Mouse (Mus musculus) heart, postnatal 14 days (tissue): ENCODE data around the gene Esp34. TPM values are rescaled to one million over a fixed set of nuclear protein-coding genes. Genes with fewer than 3 reads are reported as not detected.

Experiments used
- DNase-seq, 2 experiments: peaks; one replicate each; pipeline ENCODE4 v3.0.0; 2021 to 2022
- intact Hi-C: fragments of 180-260 bp; cut with DNase I; formaldehyde crosslinking; loops from one replicate; pipeline ENCODE4 v1.15.1; 2025
- long read RNA-seq, 2 experiments: library from polyadenylated mRNA; stranded (forward); transcript quantifications; one replicate each; pipeline ENCODE4 v2.0.0; 2021
- total RNA-seq, 2 experiments: library from RNA; stranded (reverse); gene quantifications; 2 replicates each; pipeline ENCODE4 v1.2.3; 2021

Esp34 gene
- total RNA-seq: not detected
- long read RNA-seq, experiment 1: 0 reads
- long read RNA-seq, experiment 2: 0 reads

GRCm38 (mm10) chr17:38553892-38554291, at the start of gene Esp34:
TSS of gene Esp34 (plus strand) at chr17:38554192.
- intact Hi-C loops: no loop called here
- no peak for DNase-seq

- intact Hi-C loops: no loop called here
- no peak for DNase-seq
Observed at GRCm38 (mm10) chr17:38562527-38562926, 8.5 kb downstream of the Esp34 start.

Other genes with a start within 250 kb of the Esp34 start
- gene Olfr137, start 246.6 kb upstream of the Esp34 start, total RNA-seq: not detected
- not detected for gene Olfr136, start 224.4 kb upstream of the Esp34 start, total RNA-seq
- not detected for gene Esp36, start 134.0 kb upstream of the Esp34 start, total RNA-seq
- not detected for gene Esp31, start 85.3 kb downstream of the Esp34 start, total RNA-seq